25 mouse cellular contexts compared by ENCODE assay signal in genomic region chr12:99596397-99596796, GRCm38 (mm10). TPM values are rescaled to one million over a fixed set of nuclear protein-coding genes. Genes with fewer than 3 reads are reported as not detected.
DNase-seq lines count a peak whose midpoint lies in the region; ATAC-seq and TF ChIP-seq lines count a peak whose summit lies in the region.
"Had no signal": no experiment of that assay in that cellular context is flagged by ENCODE, and none has a peak within 500 bp of the region (broad histone marks: within the 10 kb centered on the region; RNA-seq: fewer than 3 reads in every experiment).

No protein-coding gene starts in this region.

- H3K9ac ChIP-seq in kidney, embryonic 14.5 days (ENCODE audit: low read depth, low read length), result no peak overlapping the region
- no peak overlapping the region for H3K9ac ChIP-seq in ES-E14 (ENCODE audit: insufficient read depth, low read depth, low read length, poor library complexity, severe bottlenecking)
- H3K9ac ChIP-seq in liver, embryonic 11.5 days (ENCODE audit: low read depth, low read length), result no peak overlapping the region
- H3K9ac ChIP-seq: embryonic facial prominence, embryonic 13.5 days; embryonic facial prominence, embryonic 15.5 days; forebrain, embryonic 12.5 days had no signal

- ATAC-seq in kidney, embryonic 14.5 days (ENCODE audit: low FRiP score, low TSS enrichment), result peak; percentile 52; the same call in 1 of the 2 replicates
- no peak for ATAC-seq in liver, embryonic 11.5 days (replicated peaks; ENCODE audit: low FRiP score)
- ATAC-seq: activated CD4-positive, CD25-positive, alpha-beta regulatory T cell, adult 4 months; forebrain, embryonic 14.5 days; forebrain, embryonic 16.5 days; Patski had no signal

- no peaks in the 10 kb centered on the region; the same call in 1 of the 2 replicates for H3K9me3 ChIP-seq in kidney, embryonic 14.5 days (ENCODE audit: control insufficient read depth, low read length)
- no peaks in the 10 kb centered on the region for H3K9me3 ChIP-seq in ES-E14 (ENCODE audit: control insufficient read depth, insufficient read depth, low read depth, low read length)
- no peaks in the 10 kb centered on the region for H3K9me3 ChIP-seq in liver, embryonic 11.5 days (ENCODE audit: control insufficient read depth, low read length)
- H3K9me3 ChIP-seq: embryonic facial prominence, embryonic 13.5 days; embryonic facial prominence, embryonic 15.5 days; forebrain, embryonic 12.5 days had no signal

- WGBS in kidney, embryonic 14.5 days, result 91% methylated on average over 2 of the region's 2 CpGs
- WGBS in liver, embryonic 11.5 days, result 89% methylated on average over 2 of the region's 2 CpGs

- no peak for DNase-seq in kidney, adult 8-10 months
- peak; percentile 33 for DNase-seq in lung, postnatal 10 days
- DNase-seq in lung, postnatal 25 days (ENCODE audit: low spot score), result no peak
- no peak for DNase-seq in ES-E14 (ENCODE audit: low read depth, low spot score)
- no peak for DNase-seq in liver, embryonic 11.5 days (ENCODE audit: low spot score)
- DNase-seq in adrenal gland, postnatal 10 days, result no peak
- DNase-seq: adrenal gland, adult 8-10 months; adrenal gland, postnatal 25 days; cerebellum, adult 11 months; cerebellum, adult 18-20 months; cerebellum, adult 8-10 months; cerebellum, adult 9-11 months; cerebellum, postnatal 14 days; cerebellum, postnatal 36 days; embryo, embryonic 11 days had no signal

- no peaks in the 10 kb centered on the region for H3K36me3 ChIP-seq in kidney, embryonic 14.5 days (ENCODE audit: control insufficient read depth, insufficient read depth, low read length)
- H3K36me3 ChIP-seq in ES-E14 (ENCODE audit: control insufficient read depth, insufficient read depth, low read length, poor library complexity, severe bottlenecking), result no peaks in the 10 kb centered on the region
- no peaks in the 10 kb centered on the region for H3K36me3 ChIP-seq in liver, embryonic 11.5 days (ENCODE audit: control insufficient read depth, insufficient read depth, low read length)
- H3K36me3 ChIP-seq: embryonic facial prominence, embryonic 13.5 days; embryonic facial prominence, embryonic 15.5 days; forebrain, embryonic 10.5 days; forebrain, embryonic 12.5 days had no signal

- no peaks in the 10 kb centered on the region for H3K4me1 ChIP-seq in kidney, embryonic 14.5 days (ENCODE audit: control insufficient read depth, insufficient read depth, low read length)
- no peaks in the 10 kb centered on the region for H3K4me1 ChIP-seq in ES-E14 (ENCODE audit: control insufficient read depth in 2 of 2, insufficient read depth in 2 of 2, low read length in 2 of 2, poor library complexity in 1 of 2)
- H3K4me1 ChIP-seq in liver, embryonic 11.5 days (replicated peaks; ENCODE audit: control insufficient read depth, insufficient read depth, low read length), result no peaks in the 10 kb centered on the region
- H3K4me1 ChIP-seq: forebrain, embryonic 12.5 days had no signal

- no peaks in the 10 kb centered on the region for H3K27me3 ChIP-seq in kidney, embryonic 14.5 days (ENCODE audit: control insufficient read depth, insufficient read depth, low read length)
- H3K27me3 ChIP-seq in liver, embryonic 11.5 days (replicated peaks; ENCODE audit: control insufficient read depth, insufficient read depth, low read length), result no peaks in the 10 kb centered on the region
- H3K27me3 ChIP-seq: embryonic facial prominence, embryonic 13.5 days; embryonic facial prominence, embryonic 15.5 days; forebrain, embryonic 12.5 days; Patski had no signal

- no peak overlapping the region for H3K4me2 ChIP-seq in kidney, embryonic 14.5 days (replicated peaks; ENCODE audit: low read depth, low read length)
- H3K4me2 ChIP-seq in liver, embryonic 11.5 days, result no peak overlapping the region
- H3K4me2 ChIP-seq: embryonic facial prominence, embryonic 13.5 days; embryonic facial prominence, embryonic 15.5 days; forebrain, embryonic 12.5 days had no signal

- no peak overlapping the region for H3K4me3 ChIP-seq in kidney, embryonic 14.5 days (ENCODE audit: low read length)
- H3K4me3 ChIP-seq in ES-E14 (ENCODE audit: insufficient read depth in 1 of 2, low read depth in 1 of 2, low read length in 2 of 2, poor library complexity in 1 of 2, severe bottlenecking in 1 of 2), result no peak overlapping the region
- H3K4me3 ChIP-seq in liver, embryonic 11.5 days (ENCODE audit: low read depth, low read length), result no peak overlapping the region
- H3K4me3 ChIP-seq: embryonic facial prominence, embryonic 13.5 days; embryonic facial prominence, embryonic 15.5 days; erythroblast, embryonic 14.5 days; forebrain, embryonic 10.5 days; forebrain, embryonic 12.5 days had no signal

- in situ Hi-C loops in ES-E14 (cut with MboI; ENCODE audit: low sequenced_read_pairs in 2 of 2, unreplicated experiment in 2 of 2), result no loop called here

- no peak overlapping the region for H3K27ac ChIP-seq in kidney, embryonic 14.5 days (ENCODE audit: low read depth, low read length)
- no peak overlapping the region for H3K27ac ChIP-seq in ES-E14 (ENCODE audit: insufficient read depth, low read depth, low read length, poor library complexity, severe bottlenecking)
- no peak overlapping the region for H3K27ac ChIP-seq in liver, embryonic 11.5 days (ENCODE audit: low read depth, low read length)
- H3K27ac ChIP-seq: embryonic facial prominence, embryonic 13.5 days; embryonic facial prominence, embryonic 15.5 days; forebrain, embryonic 10.5 days; forebrain, embryonic 12.5 days had no signal

TF ChIP-seq in ES-E14, 5 proteins besides CTCF, POLR2A, EP300 and RAD21:
- TF ChIP-seq MAFK (IDR thresholded peaks at IDR 0.05; ENCODE audit: insufficient read depth, low read depth, low read length), result peak; percentile 70; the same call in 1 of the 2 replicates
- TF ChIP-seq ZNF384 (IDR thresholded peaks at IDR 0.05; ENCODE audit: low read depth, low read length), result no peak

RNA-seq across cellular contexts. Expression of gene Foxn3, which starts 33.0 kb away (rescaled TPM):
- 70.2 and 81.3 TPM in 2 replicates for polyA plus RNA-seq in kidney, embryonic 14.5 days (2014; fragmentation: Nextera tagmentation; extraction: Ambion mirVana)
- total RNA-seq in ES-E14 (2012; rRNA removed), result 34.6 and 61.4 TPM in 2 replicates
- 50.2 and 52.7 TPM in 2 replicates for polyA plus RNA-seq in liver, embryonic 11.5 days (2014; fragmentation: Nextera tagmentation; extraction: Ambion mirVana)
- 10 to 100 TPM; 77.7 to 98.2 TPM for total RNA-seq in adrenal gland, postnatal 10 days (2021)
